Mouse (Mus musculus): Measurements from ENCODE around the gene Spocd1. TPM values are rescaled to one million over a fixed set of nuclear protein-coding genes. Genes with fewer than 3 reads are reported as not detected.

The Spocd1 gene
- polyA plus RNA-seq, 1 experiment from 2014 or later, result 0.07 TPM

DNA sequence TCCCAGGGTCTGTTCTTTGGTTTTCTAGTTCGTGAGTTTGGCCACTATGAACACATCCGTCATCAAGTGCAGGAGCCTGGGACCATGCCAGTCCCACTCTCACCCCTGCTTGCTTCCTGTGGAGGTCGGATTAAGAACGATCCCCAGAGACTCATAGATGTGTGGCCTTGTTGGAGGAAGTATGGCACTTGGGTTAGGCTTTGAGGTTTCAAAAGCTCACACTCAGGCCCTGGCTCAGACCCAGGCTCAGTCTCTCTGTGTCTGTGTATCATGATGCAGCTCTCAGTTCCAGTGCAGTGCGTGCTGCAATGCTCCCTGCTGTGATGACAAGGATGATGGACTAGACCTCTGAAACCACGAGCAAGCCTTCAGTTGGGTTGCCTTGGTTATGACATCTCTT, 4.4 kb upstream of the Spocd1 start:
- no peak overlapping the region for H3K9ac ChIP-seq (ENCODE audit: low read depth, low read length)
- H3K4me1 ChIP-seq (replicated peaks; ENCODE audit: control insufficient read depth, insufficient read depth, low read length), result peaks cover 15% of the 10 kb centered on the region; the same call in 1 of the 2 replicates
- DNase-seq (ENCODE audit: low spot score), result no peak
- ATAC-seq (replicated peaks; ENCODE audit: low FRiP score), result no peak
- H3K4me3 ChIP-seq (ENCODE audit: low read depth, low read length), result no peak overlapping the region
- no peaks in the 10 kb centered on the region for H3K27me3 ChIP-seq (replicated peaks; ENCODE audit: control insufficient read depth, insufficient read depth, low read length)
- H3K9me3 ChIP-seq (ENCODE audit: control insufficient read depth, low read length), result no peaks in the 10 kb centered on the region
- H3K27ac ChIP-seq (ENCODE audit: low read depth, low read length), result no peak overlapping the region
- WGBS, result 57% methylated on average over 6 of the region's 6 CpGs
- H3K36me3 ChIP-seq (ENCODE audit: control insufficient read depth, insufficient read depth, low read length), result no peaks in the 10 kb centered on the region
- H3K4me2 ChIP-seq, result no peak overlapping the region

DNA sequence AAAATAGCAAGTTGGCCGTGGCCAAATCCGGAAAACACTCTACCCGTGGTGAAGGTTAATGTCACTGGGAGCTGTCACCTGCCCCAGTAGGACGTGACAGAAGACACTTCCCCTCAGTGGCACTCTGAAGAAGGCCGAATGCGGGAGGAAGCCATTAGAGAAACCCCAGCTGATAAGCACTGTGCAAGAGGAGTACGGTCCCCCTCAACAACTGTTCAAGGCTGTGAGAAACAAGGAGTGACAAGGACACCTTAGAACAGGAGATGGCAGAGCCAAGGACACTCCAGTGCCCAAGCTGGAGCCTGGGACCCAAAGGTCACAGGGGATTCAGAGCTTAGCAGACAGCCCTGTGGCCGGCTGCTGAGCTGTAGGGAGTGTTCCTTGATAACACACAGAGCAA, 2.5 kb upstream of the Spocd1 start:
- no peak for ATAC-seq (replicated peaks; ENCODE audit: low FRiP score)

DNA sequence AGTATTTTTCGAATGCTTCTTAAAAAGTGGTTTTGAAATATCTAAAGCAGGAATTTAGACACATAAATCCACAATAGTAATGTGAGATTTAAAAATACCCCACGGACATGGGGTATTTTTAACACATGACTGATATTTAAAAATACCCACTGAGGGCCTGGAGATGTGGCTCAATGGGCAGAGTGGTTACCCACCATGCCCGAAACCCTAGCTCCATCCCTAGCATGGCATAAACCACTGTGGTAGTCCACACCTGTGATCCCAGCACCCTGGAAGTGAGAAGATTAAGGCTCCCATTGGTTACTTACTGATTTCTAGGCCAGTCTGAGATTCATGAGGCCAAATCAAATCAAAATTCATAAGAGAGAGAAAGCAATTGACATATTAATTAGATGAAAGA, 2.0 kb upstream of the Spocd1 start:
- Histone ChIP-seq H3K9ac (ENCODE audit: low read depth, low read length) (no peak overlapping the region), H3K4me3 (ENCODE audit: low read depth, low read length) (no peak overlapping the region), H3K4me2 (no peak overlapping the region), H3K36me3 (ENCODE audit: control insufficient read depth, insufficient read depth, low read length) (no peaks in the 10 kb centered on the region), H3K27ac (ENCODE audit: low read depth, low read length) (no peak overlapping the region), H3K4me1 (replicated peaks; ENCODE audit: control insufficient read depth, insufficient read depth, low read length) (peaks cover 4% of the 10 kb centered on the region; the same call in 1 of the 2 replicates), H3K9me3 (ENCODE audit: control insufficient read depth, low read length) (no peaks in the 10 kb centered on the region), H3K27me3 (replicated peaks; ENCODE audit: control insufficient read depth, insufficient read depth, low read length) (no peaks in the 10 kb centered on the region)
- no peak for DNase-seq (ENCODE audit: low spot score)
- no peak for ATAC-seq (replicated peaks; ENCODE audit: low FRiP score)
- WGBS, result 70% methylated on average over 3 of the region's 3 CpGs

More for the DNA sequence above, 2.5 kb upstream of the Spocd1 start:
- Histone ChIP-seq H3K27ac (ENCODE audit: low read depth, low read length) (no peak overlapping the region), H3K9ac (ENCODE audit: low read depth, low read length) (no peak overlapping the region), H3K4me2 (peak overlapping the region; percentile 13), H3K4me3 (ENCODE audit: low read depth, low read length) (no peak overlapping the region), H3K36me3 (ENCODE audit: control insufficient read depth, insufficient read depth, low read length) (no peaks in the 10 kb centered on the region), H3K9me3 (ENCODE audit: control insufficient read depth, low read length) (no peaks in the 10 kb centered on the region), H3K4me1 (replicated peaks; ENCODE audit: control insufficient read depth, insufficient read depth, low read length) (peaks cover 6% of the 10 kb centered on the region; the same call in 1 of the 2 replicates), H3K27me3 (replicated peaks; ENCODE audit: control insufficient read depth, insufficient read depth, low read length) (no peaks in the 10 kb centered on the region)
- DNase-seq (ENCODE audit: low spot score), result no peak
- WGBS, result 10% methylated on average over 8 of the region's 8 CpGs

DNA sequence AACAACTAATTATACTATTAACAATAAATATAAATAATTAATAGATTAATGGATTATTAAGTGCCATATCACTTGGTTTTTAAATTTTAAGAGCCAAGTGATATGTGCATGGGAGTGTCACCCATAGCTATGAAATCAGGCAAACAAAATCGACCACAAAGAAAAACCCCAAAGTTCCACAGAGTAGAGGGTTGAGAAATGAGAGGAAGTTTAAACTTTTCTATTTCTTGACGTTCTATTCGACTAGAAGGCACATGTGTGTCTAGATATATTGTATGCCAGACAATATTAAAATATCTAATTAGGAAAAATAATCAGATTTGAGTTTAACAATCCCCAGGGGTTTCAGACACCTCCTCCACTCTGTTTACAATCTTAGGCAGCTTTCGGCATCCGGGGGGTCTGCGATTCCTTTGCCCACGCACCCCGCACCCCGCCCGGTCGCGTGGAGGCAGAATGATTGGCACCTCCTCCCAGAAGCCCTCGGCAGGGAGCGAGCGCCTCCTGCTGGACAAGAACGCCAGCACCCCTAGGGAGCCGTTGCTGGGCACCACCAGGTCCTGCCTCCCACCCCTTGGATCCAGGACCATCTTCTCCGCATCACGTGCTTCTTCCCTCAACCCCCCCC, 811 bp upstream of the Spocd1 start:
- WGBS, result 3% methylated on average over 19 of the region's 19 CpGs
- Histone ChIP-seq H3K9ac (ENCODE audit: low read depth, low read length) (no peak overlapping the region), H3K27ac (ENCODE audit: low read depth, low read length) (no peak overlapping the region), H3K9me3 (ENCODE audit: control insufficient read depth, low read length) (no peaks in the 10 kb centered on the region), H3K4me3 (ENCODE audit: low read depth, low read length) (no peak overlapping the region), H3K36me3 (ENCODE audit: control insufficient read depth, insufficient read depth, low read length) (no peaks in the 10 kb centered on the region), H3K27me3 (replicated peaks; ENCODE audit: control insufficient read depth, insufficient read depth, low read length) (no peaks in the 10 kb centered on the region), H3K4me1 (replicated peaks; ENCODE audit: control insufficient read depth, insufficient read depth, low read length) (peaks cover 4% of the 10 kb centered on the region; the same call in 1 of the 2 replicates), H3K4me2 (peak overlapping the region; percentile 48)
- ATAC-seq (replicated peaks; ENCODE audit: low FRiP score) (peak; percentile 62; the same call in 1 of the 2 replicates), DNase-seq (ENCODE audit: low spot score) (peak; percentile 79)

DNA sequence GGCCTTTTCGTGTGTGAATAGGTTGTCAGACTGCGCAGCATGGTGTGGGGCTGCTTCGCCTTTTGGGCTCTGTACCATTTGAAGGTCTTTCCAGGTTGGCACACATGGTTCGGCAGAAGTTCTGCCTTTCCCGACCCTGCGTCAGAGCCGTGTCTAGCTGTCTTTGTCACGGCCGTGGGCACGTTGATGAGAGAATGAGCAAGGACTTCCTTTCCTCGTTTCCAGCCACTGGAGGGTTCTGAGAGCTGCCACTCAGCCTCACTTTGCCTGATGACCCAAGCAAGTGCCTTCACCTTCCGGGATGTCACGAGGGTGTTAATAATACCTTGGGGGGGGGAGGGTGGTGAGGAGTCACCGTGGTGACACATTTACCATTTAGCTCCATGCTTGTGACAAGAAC, 4.6 kb downstream of the Spocd1 start:
- 67% methylated on average over 14 of the region's 14 CpGs for WGBS

DNA sequence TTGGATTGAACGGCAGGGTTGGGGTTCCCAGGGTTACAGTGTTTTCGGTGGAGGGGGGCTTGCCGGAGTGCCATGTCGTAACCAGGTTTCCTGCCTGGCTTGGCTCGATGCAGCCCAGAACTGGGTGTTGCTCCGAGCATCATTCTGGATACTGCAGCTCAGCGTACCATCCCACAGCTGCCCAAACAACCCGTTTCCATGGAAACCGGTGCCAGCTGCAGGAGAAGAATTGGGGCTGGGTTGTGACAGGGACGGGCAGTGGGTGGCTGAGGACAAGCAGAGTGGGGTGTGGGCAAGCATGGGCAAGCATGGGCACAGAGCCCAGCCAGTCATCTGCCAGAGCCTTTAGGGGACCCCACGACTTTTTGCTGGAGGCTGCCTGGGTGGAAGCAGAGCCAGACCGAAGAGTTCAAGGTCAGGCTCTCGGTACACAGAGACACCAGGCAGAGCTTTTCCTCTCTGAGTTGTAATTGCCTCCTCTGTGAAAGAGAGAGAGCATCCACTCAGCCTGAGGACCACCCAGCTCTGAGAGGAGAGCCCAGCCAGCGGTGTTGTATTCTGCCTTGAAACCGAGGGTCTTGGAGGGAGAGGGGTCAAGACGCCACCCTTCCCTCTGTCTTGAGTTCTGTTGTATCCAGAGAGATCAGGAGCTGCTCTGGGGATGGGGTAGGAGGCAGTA, 5.3 kb downstream of the Spocd1 start:
- DNase-seq (ENCODE audit: low spot score) (no peak), ATAC-seq (replicated peaks; ENCODE audit: low FRiP score) (no peak)
- H3K36me3 ChIP-seq (ENCODE audit: control insufficient read depth, insufficient read depth, low read length), result no peaks in the 10 kb centered on the region
- H3K27me3 ChIP-seq (replicated peaks; ENCODE audit: control insufficient read depth, insufficient read depth, low read length), result no peaks in the 10 kb centered on the region
- H3K4me3 ChIP-seq (ENCODE audit: low read depth, low read length), result no peak overlapping the region
- H3K27ac ChIP-seq (ENCODE audit: low read depth, low read length), result no peak overlapping the region
- no peaks in the 10 kb centered on the region for H3K4me1 ChIP-seq (replicated peaks; ENCODE audit: control insufficient read depth, insufficient read depth, low read length)
- WGBS, result 71% methylated on average over 16 of the region's 16 CpGs
- H3K4me2 ChIP-seq, result no peak overlapping the region
- H3K9me3 ChIP-seq (ENCODE audit: control insufficient read depth, low read length), result no peaks in the 10 kb centered on the region
- H3K9ac ChIP-seq (ENCODE audit: low read depth, low read length), result no peak overlapping the region

More for the DNA sequence above, 4.6 kb downstream of the Spocd1 start:
- DNase-seq (ENCODE audit: low spot score), result no peak
- ATAC-seq (replicated peaks; ENCODE audit: low FRiP score), result no peak
- no peaks in the 10 kb centered on the region for H3K4me1 ChIP-seq (replicated peaks; ENCODE audit: control insufficient read depth, insufficient read depth, low read length)
- no peak overlapping the region for H3K27ac ChIP-seq (ENCODE audit: low read depth, low read length)
- H3K9me3 ChIP-seq (ENCODE audit: control insufficient read depth, low read length), result no peaks in the 10 kb centered on the region
- H3K4me2 ChIP-seq, result no peak overlapping the region
- H3K36me3 ChIP-seq (ENCODE audit: control insufficient read depth, insufficient read depth, low read length), result no peaks in the 10 kb centered on the region
- H3K9ac ChIP-seq (ENCODE audit: low read depth, low read length), result no peak overlapping the region
- no peak overlapping the region for H3K4me3 ChIP-seq (ENCODE audit: low read depth, low read length)
- H3K27me3 ChIP-seq (replicated peaks; ENCODE audit: control insufficient read depth, insufficient read depth, low read length), result no peaks in the 10 kb centered on the region

DNA sequence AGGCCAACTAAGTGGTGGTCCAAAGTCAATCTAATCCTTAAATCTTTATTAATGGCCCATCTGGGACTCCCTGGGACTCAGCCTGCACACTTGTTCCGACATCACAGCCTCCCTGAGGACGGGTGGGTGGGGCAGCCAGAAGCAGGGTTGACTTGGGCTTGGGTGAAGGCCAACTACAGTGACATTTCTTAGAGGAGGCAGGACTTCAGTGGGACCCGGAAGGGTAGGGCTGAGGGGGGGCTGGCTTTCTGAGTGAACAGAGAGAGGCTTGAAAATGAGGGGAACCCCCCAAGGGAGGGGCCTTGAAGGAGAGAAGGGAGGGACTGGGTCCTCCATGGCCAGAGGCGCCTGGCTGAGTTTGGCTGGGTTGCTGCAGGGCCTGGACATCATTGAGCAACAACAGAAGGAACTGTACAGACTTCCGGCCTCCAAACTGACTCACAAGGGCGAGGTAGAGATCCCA, 22.3 kb downstream of the Spocd1 start:
- Histone ChIP-seq H3K4me2 (no peak overlapping the region), H3K9ac (ENCODE audit: low read depth, low read length) (no peak overlapping the region), H3K9me3 (ENCODE audit: control insufficient read depth, low read length) (no peaks in the 10 kb centered on the region), H3K4me3 (ENCODE audit: low read depth, low read length) (no peak overlapping the region), H3K27me3 (replicated peaks; ENCODE audit: control insufficient read depth, insufficient read depth, low read length) (0 out of 2 replicates have a peak, but pooled peaks cover 4% of the 10 kb centered on the region), H3K36me3 (ENCODE audit: control insufficient read depth, insufficient read depth, low read length) (no peaks in the 10 kb centered on the region), H3K27ac (ENCODE audit: low read depth, low read length) (no peak overlapping the region), H3K4me1 (replicated peaks; ENCODE audit: control insufficient read depth, insufficient read depth, low read length) (no peaks in the 10 kb centered on the region)
- 69% methylated on average over 6 of the region's 6 CpGs for WGBS
- no peak for DNase-seq (ENCODE audit: low spot score)
- no peak for ATAC-seq (replicated peaks; ENCODE audit: low FRiP score)

DNA sequence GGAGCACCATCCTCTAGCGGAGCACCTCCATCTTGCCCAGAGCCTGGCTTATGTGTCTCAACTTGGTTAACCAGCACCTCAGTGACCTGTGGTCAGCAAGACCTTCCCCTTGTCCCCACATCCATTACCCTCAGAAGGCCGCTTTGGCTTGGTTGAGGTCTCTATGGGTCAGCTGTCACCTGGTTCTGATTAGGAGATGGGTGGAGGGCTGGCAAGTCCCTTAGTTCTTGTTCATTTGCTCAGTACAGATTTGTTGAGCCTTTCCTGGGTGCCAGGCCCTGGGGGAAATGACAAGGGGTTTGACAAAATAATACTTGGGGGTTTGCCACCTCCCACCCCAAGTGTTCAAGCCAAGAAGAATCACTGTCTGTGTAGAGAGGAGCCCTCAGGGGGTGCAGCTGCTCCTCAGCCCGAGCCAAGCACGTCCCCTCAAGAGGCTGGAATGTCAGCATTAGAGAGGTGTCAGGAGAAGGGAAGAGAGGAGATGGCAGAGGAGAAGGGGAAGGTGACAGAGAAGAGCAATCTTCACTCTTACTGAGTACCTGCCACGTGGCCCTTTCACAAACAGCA, 23.3 kb downstream of the Spocd1 start:
- H3K4me1 ChIP-seq (replicated peaks; ENCODE audit: control insufficient read depth, insufficient read depth, low read length), result no peaks in the 10 kb centered on the region
- DNase-seq (ENCODE audit: low spot score), result no peak
- H3K27me3 ChIP-seq (replicated peaks; ENCODE audit: control insufficient read depth, insufficient read depth, low read length), result 0 out of 2 replicates have a peak, but pooled peaks cover 4% of the 10 kb centered on the region
- H3K27ac ChIP-seq (ENCODE audit: low read depth, low read length), result no peak overlapping the region
- H3K36me3 ChIP-seq (ENCODE audit: control insufficient read depth, insufficient read depth, low read length), result no peaks in the 10 kb centered on the region
- no peak overlapping the region for H3K9ac ChIP-seq (ENCODE audit: low read depth, low read length)
- WGBS, result 46% methylated on average over 5 of the region's 5 CpGs
- no peak for ATAC-seq (replicated peaks; ENCODE audit: low FRiP score)
- no peaks in the 10 kb centered on the region for H3K9me3 ChIP-seq (ENCODE audit: control insufficient read depth, low read length)
- no peak overlapping the region for H3K4me2 ChIP-seq
- no peak overlapping the region for H3K4me3 ChIP-seq (ENCODE audit: low read depth, low read length)

All from liver, embryonic 11.5 days (tissue).